Mouse (Mus musculus): ENCODE measurements at regions not wholly inside any gene's neighbourhood (a gene's known extent, or its start where the extent isn't known, plus 50 kb on each side); places are given as distances from the start of the nearest gene placed in this dataset.

GRCm38 (mm10) chr5:116892877-116893276, 223.0 kb downstream of the Suds3 start:
- H3K9ac ChIP-seq (ENCODE audit: low read length), result no peak overlapping the region
- DNase-seq (ENCODE audit: low spot score), result no peak
- H3K4me2 ChIP-seq (ENCODE audit: low read length), result no peak overlapping the region
- H3K27me3 ChIP-seq (replicated peaks; ENCODE audit: control insufficient read depth, insufficient read depth, low read length), result no peaks in the 10 kb centered on the region
- peaks cover 7% of the 10 kb centered on the region for H3K4me1 ChIP-seq (ENCODE audit: control insufficient read depth, insufficient read depth, low read length)
- no peaks in the 10 kb centered on the region for H3K36me3 ChIP-seq (ENCODE audit: control insufficient read depth, insufficient read depth, low read length)
- H3K4me3 ChIP-seq (ENCODE audit: low read depth, low read length), result no peak overlapping the region
- 75% methylated on average over 13 of the region's 13 CpGs for WGBS
- no peak overlapping the region for H3K27ac ChIP-seq (ENCODE audit: low read depth, low read length)
- ATAC-seq, result no peak
- H3K9me3 ChIP-seq (replicated peaks; ENCODE audit: control insufficient read depth, low read length), result no peaks in the 10 kb centered on the region

GRCm38 (mm10) chr5:116889224-116889623, 226.7 kb downstream of the Suds3 start:
- no peaks in the 10 kb centered on the region for H3K27me3 ChIP-seq (replicated peaks; ENCODE audit: control insufficient read depth, insufficient read depth, low read length)
- no peak overlapping the region for H3K9ac ChIP-seq (ENCODE audit: low read length)
- no peak overlapping the region for H3K4me3 ChIP-seq (ENCODE audit: low read depth, low read length)
- DNase-seq (ENCODE audit: low spot score) (peak; percentile 20), ATAC-seq (no peak)
- H3K36me3 ChIP-seq (ENCODE audit: control insufficient read depth, insufficient read depth, low read length), result no peaks in the 10 kb centered on the region
- WGBS, result 72% methylated on average over 12 of the region's 12 CpGs
- no peak overlapping the region for H3K27ac ChIP-seq (ENCODE audit: low read depth, low read length)
- H3K9me3 ChIP-seq (replicated peaks; ENCODE audit: control insufficient read depth, low read length), result no peaks in the 10 kb centered on the region
- H3K4me1 ChIP-seq (ENCODE audit: control insufficient read depth, insufficient read depth, low read length), result peaks cover 12% of the 10 kb centered on the region
- H3K4me2 ChIP-seq (ENCODE audit: low read length), result no peak overlapping the region

GRCm38 (mm10) chr5:116886181-116887136, 229.5 kb downstream of the Suds3 start:
- Histone ChIP-seq H3K27ac (ENCODE audit: low read depth, low read length) (peak overlapping the region; percentile 85), H3K27me3 (replicated peaks; ENCODE audit: control insufficient read depth, insufficient read depth, low read length) (no peaks in the 10 kb centered on the region), H3K9ac (ENCODE audit: low read length) (no peak overlapping the region), H3K4me1 (ENCODE audit: control insufficient read depth, insufficient read depth, low read length) (peaks cover 12% of the 10 kb centered on the region), H3K4me2 (ENCODE audit: low read length) (peak overlapping the region; percentile 21), H3K9me3 (replicated peaks; ENCODE audit: control insufficient read depth, low read length) (no peaks in the 10 kb centered on the region), H3K4me3 (ENCODE audit: low read depth, low read length) (no peak overlapping the region), H3K36me3 (ENCODE audit: control insufficient read depth, insufficient read depth, low read length) (no peaks in the 10 kb centered on the region)
- ATAC-seq, result peak; percentile 84
- peak; percentile 89 for DNase-seq (ENCODE audit: low spot score)
- 37% methylated on average over 23 of the region's 23 CpGs for WGBS

DNA sequence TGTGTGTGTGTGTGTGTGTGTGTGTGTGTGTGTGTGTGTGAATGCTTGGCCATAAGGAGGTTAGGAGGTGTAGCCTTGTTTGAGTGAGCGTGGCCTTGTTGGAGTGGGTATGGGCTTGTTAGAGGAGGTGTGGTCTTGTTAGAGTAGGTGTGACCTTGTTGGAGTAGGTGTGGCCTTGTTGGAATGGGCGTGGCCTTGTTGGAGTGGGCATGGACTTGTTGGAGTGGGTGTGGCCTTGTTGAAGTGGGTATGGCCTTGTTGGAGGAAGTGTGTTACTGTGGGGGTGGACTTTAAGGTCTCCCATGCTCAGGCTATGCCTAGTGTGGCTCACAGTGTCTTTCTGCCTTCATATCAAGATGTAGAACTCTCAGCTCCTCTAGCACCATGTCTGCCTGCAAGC, 236.2 kb downstream of the Suds3 start:
- no peaks in the 10 kb centered on the region for H3K27me3 ChIP-seq (replicated peaks; ENCODE audit: control insufficient read depth, insufficient read depth, low read length)
- no peak overlapping the region for H3K4me3 ChIP-seq (ENCODE audit: low read depth, low read length)
- ATAC-seq, result no peak
- H3K9ac ChIP-seq (ENCODE audit: low read length), result no peak overlapping the region
- no peaks in the 10 kb centered on the region for H3K9me3 ChIP-seq (replicated peaks; ENCODE audit: control insufficient read depth, low read length)
- WGBS, result 82% methylated on average over 2 of the region's 2 CpGs
- DNase-seq (ENCODE audit: low spot score), result no peak
- no peak overlapping the region for H3K27ac ChIP-seq (ENCODE audit: low read depth, low read length)
- no peak overlapping the region for H3K4me2 ChIP-seq (ENCODE audit: low read length)
- no peaks in the 10 kb centered on the region for H3K36me3 ChIP-seq (ENCODE audit: control insufficient read depth, insufficient read depth, low read length)
- H3K4me1 ChIP-seq (ENCODE audit: control insufficient read depth, insufficient read depth, low read length), result no peaks in the 10 kb centered on the region

GRCm38 (mm10) chr5:116874941-116875340, 241.0 kb downstream of the Suds3 start:
- Histone ChIP-seq H3K9ac (ENCODE audit: low read length) (no peak overlapping the region), H3K4me2 (ENCODE audit: low read length) (no peak overlapping the region), H3K36me3 (ENCODE audit: control insufficient read depth, insufficient read depth, low read length) (no peaks in the 10 kb centered on the region), H3K4me3 (ENCODE audit: low read depth, low read length) (no peak overlapping the region), H3K27ac (ENCODE audit: low read depth, low read length) (no peak overlapping the region), H3K4me1 (ENCODE audit: control insufficient read depth, insufficient read depth, low read length) (no peaks in the 10 kb centered on the region), H3K9me3 (replicated peaks; ENCODE audit: control insufficient read depth, low read length) (no peaks in the 10 kb centered on the region), H3K27me3 (replicated peaks; ENCODE audit: control insufficient read depth, insufficient read depth, low read length) (no peaks in the 10 kb centered on the region)
- WGBS, result 83% methylated on average over 2 of the region's 2 CpGs
- no peak for DNase-seq (ENCODE audit: low spot score)
- no peak for ATAC-seq

- H3K36me3 ChIP-seq (ENCODE audit: control insufficient read depth, insufficient read depth, low read length), result no peaks in the 10 kb centered on the region
- ATAC-seq, result no peak
- no peaks in the 10 kb centered on the region for H3K9me3 ChIP-seq (replicated peaks; ENCODE audit: control insufficient read depth, low read length)
- H3K4me2 ChIP-seq (ENCODE audit: low read length), result no peak overlapping the region
- no peaks in the 10 kb centered on the region for H3K4me1 ChIP-seq (ENCODE audit: control insufficient read depth, insufficient read depth, low read length)
- no peak overlapping the region for H3K9ac ChIP-seq (ENCODE audit: low read length)
- no peak overlapping the region for H3K27ac ChIP-seq (ENCODE audit: low read depth, low read length)
- no peaks in the 10 kb centered on the region for H3K27me3 ChIP-seq (replicated peaks; ENCODE audit: control insufficient read depth, insufficient read depth, low read length)
- no peak for DNase-seq (ENCODE audit: low spot score)
- H3K4me3 ChIP-seq (ENCODE audit: low read depth, low read length), result no peak overlapping the region
- 81% methylated on average over 5 of the region's 5 CpGs for WGBS
Observed at GRCm38 (mm10) chr5:116868115-116868514, 247.8 kb downstream of the Suds3 start.

- Histone ChIP-seq H3K27me3 (replicated peaks; ENCODE audit: control insufficient read depth, insufficient read depth, low read length) (no peaks in the 10 kb centered on the region), H3K9me3 (replicated peaks; ENCODE audit: control insufficient read depth, low read length) (no peaks in the 10 kb centered on the region), H3K4me3 (ENCODE audit: low read depth, low read length) (no peak overlapping the region), H3K9ac (ENCODE audit: low read length) (no peak overlapping the region), H3K4me2 (ENCODE audit: low read length) (no peak overlapping the region), H3K36me3 (ENCODE audit: control insufficient read depth, insufficient read depth, low read length) (no peaks in the 10 kb centered on the region), H3K27ac (ENCODE audit: low read depth, low read length) (no peak overlapping the region), H3K4me1 (ENCODE audit: control insufficient read depth, insufficient read depth, low read length) (no peaks in the 10 kb centered on the region)
- 89% methylated on average over 11 of the region's 11 CpGs for WGBS
- ATAC-seq, result no peak
- no peak for DNase-seq (ENCODE audit: low spot score)
Observed at GRCm38 (mm10) chr5:116864275-116864674, 251.6 kb downstream of the Suds3 start.

GRCm38 (mm10) chr5:116852691-116853090, 261.1 kb upstream of the Srrm4 start:
- H3K4me2 ChIP-seq (ENCODE audit: low read length), result no peak overlapping the region
- 67% methylated on average over 7 of the region's 7 CpGs for WGBS
- DNase-seq (ENCODE audit: low spot score), result no peak

GRCm38 (mm10) chr5:116831874-116832273, 240.3 kb upstream of the Srrm4 start:
- H3K9ac ChIP-seq (ENCODE audit: low read length), result no peak overlapping the region
- no peak overlapping the region for H3K4me2 ChIP-seq (ENCODE audit: low read length)
- H3K4me1 ChIP-seq (ENCODE audit: control insufficient read depth, insufficient read depth, low read length), result no peaks in the 10 kb centered on the region
- no peak overlapping the region for H3K27ac ChIP-seq (ENCODE audit: low read depth, low read length)
- H3K27me3 ChIP-seq (replicated peaks; ENCODE audit: control insufficient read depth, insufficient read depth, low read length), result no peaks in the 10 kb centered on the region
- ATAC-seq, result no peak
- H3K4me3 ChIP-seq (ENCODE audit: low read depth, low read length), result no peak overlapping the region
- WGBS, result 84% methylated on average over 3 of the region's 3 CpGs
- no peaks in the 10 kb centered on the region for H3K36me3 ChIP-seq (ENCODE audit: control insufficient read depth, insufficient read depth, low read length)
- DNase-seq (ENCODE audit: low spot score), result no peak
- H3K9me3 ChIP-seq (replicated peaks; ENCODE audit: control insufficient read depth, low read length), result no peaks in the 10 kb centered on the region

More at GRCm38 (mm10) chr5:116852691-116853090, 261.1 kb upstream of the Srrm4 start:
- H3K9ac ChIP-seq (ENCODE audit: low read length), result no peak overlapping the region
- no peak overlapping the region for H3K27ac ChIP-seq (ENCODE audit: low read depth, low read length)
- no peak for ATAC-seq
- H3K36me3 ChIP-seq (ENCODE audit: control insufficient read depth, insufficient read depth, low read length), result no peaks in the 10 kb centered on the region
- H3K9me3 ChIP-seq (replicated peaks; ENCODE audit: control insufficient read depth, low read length), result no peaks in the 10 kb centered on the region
- H3K4me1 ChIP-seq (ENCODE audit: control insufficient read depth, insufficient read depth, low read length), result no peaks in the 10 kb centered on the region
- H3K27me3 ChIP-seq (replicated peaks; ENCODE audit: control insufficient read depth, insufficient read depth, low read length), result no peaks in the 10 kb centered on the region
- no peak overlapping the region for H3K4me3 ChIP-seq (ENCODE audit: low read depth, low read length)
